Mouse (Mus musculus) small intestine, adult 2 months (tissue): ENCODE results near the gene Diaph2.

Source experiments
- CTCF ChIP-seq: fragments of 200-500 bp; IDR thresholded peaks from 2 replicates; pipeline ENCODE4 v1.5.1; 2012; ENCODE audit warnings: low read depth, mild to moderate bottlenecking, control low read depth, inconsistent platforms, low read length, moderate library complexity, mixed read lengths; ENCODE audit not compliant: insufficient replicate concordance, insufficient read length; ENCODE audit errors: extremely low read depth
- POLR2A ChIP-seq: fragments of 200-500 bp; IDR thresholded peaks from 2 replicates; pipeline ENCODE4 v1.6.1; 2012; ENCODE audit warnings: low read depth, mild to moderate bottlenecking, control low read depth, inconsistent platforms, low read length, moderate library complexity

DNA sequence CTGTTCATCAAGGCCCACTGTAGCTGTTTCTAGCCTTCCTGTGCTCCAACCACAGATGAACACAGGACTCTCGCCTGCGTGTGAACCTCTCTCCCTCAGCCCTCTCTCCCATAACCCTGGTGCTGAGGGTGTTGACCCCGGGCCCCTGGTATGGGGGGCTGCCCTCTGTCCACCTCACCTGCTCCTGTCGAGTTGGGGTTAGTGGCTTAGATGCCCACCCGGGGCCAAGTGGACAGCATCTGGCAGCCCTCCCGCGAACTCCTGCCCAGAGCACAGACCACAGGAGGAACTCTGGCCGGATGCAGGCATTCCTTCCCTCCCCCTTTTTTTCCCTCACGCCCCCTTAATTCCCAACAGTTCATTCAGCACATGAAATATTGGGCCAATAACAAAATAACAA lies 537.5 kb downstream of the Diaph2 start:
- TF ChIP-seq CTCF, result no peak
- TF ChIP-seq POLR2A, result no peak
